Mouse (Mus musculus) C2C12 (cell line): ENCODE data around the gene Siglec1.

Experiments
- CEBPB ChIP-seq: IDR thresholded peaks from one replicate; pipeline ENCODE4 v1.6.1; 2011; ENCODE audit warnings: low read depth, mild to moderate bottlenecking, control low read depth, moderate library complexity
- CTCF ChIP-seq: IDR thresholded peaks from one replicate; pipeline ENCODE4 v1.5.1; 2011; ENCODE audit not compliant: control insufficient read depth, insufficient read depth, insufficient read length
- FOSL1 ChIP-seq: IDR thresholded peaks from one replicate; pipeline ENCODE4 v1.8.0; 2011; ENCODE audit warnings: mild to moderate bottlenecking, low read length; ENCODE audit not compliant: poor library complexity, insufficient read depth, severe bottlenecking
- MAX ChIP-seq: IDR thresholded peaks from one replicate; pipeline ENCODE4 v1.6.1; 2011; ENCODE audit warnings: mild to moderate bottlenecking, control low read depth
- MYOD1 ChIP-seq: IDR thresholded peaks from one replicate; pipeline ENCODE4 v1.6.1; 2011; ENCODE audit warnings: low read depth; ENCODE audit not compliant: control insufficient read depth, insufficient read length
- USF1 ChIP-seq: IDR thresholded peaks from one replicate; pipeline ENCODE4 v1.6.1; 2011; ENCODE audit warnings: low read depth, mild to moderate bottlenecking, control low read depth, moderate library complexity

- TF ChIP-seq CTCF (no peak), FOSL1 (no peak), CEBPB (no peak), MYOD1 (no peak), MAX (no peak), USF1 (no peak)
These were observed 49.1 kb upstream of the Siglec1 start for GRCm38 (mm10) chr2:131135521-131136139.
